Mouse (Mus musculus) lung, adult 2 months (tissue): Measurements from ENCODE around the gene Brk1.

Experiments used
- CTCF ChIP-seq: fragments of 200-500 bp; IDR thresholded peaks from 2 replicates; pipeline ENCODE4 v1.5.1; 2011; ENCODE audit warnings: mild to moderate bottlenecking, low read length, control low read depth; ENCODE audit not compliant: insufficient read depth
- POLR2A ChIP-seq: fragments of 200-500 bp; IDR thresholded peaks from 2 replicates; pipeline ENCODE4 v1.6.1; 2011; ENCODE audit warnings: low read depth, mild to moderate bottlenecking, control low read depth, low read length, borderline replicate concordance; ENCODE audit errors: extremely low read depth

- TF ChIP-seq POLR2A: no peak
- no peak for TF ChIP-seq CTCF
These were observed 49.5 kb downstream of the Brk1 start for GRCm38 (mm10) chr6:113654102-113654501.
